9 mouse cellular contexts compared by ENCODE assay signal in genomic region chr6:128845319-128845979, GRCm38 (mm10). TPM values are rescaled to one million over a fixed set of nuclear protein-coding genes. Genes with fewer than 3 reads are reported as not detected.
DNase-seq lines count a peak whose midpoint lies in the region; ATAC-seq lines count a peak whose summit lies in the region.
"Had no signal": no experiment of that assay in that cellular context is flagged by ENCODE, and none has a peak within 500 bp of the region (broad histone marks: within the 10 kb centered on the region; RNA-seq: fewer than 3 reads in every experiment).

No protein-coding gene starts in this region.

- no peaks in the 10 kb centered on the region for H3K4me1 ChIP-seq in limb, embryonic 11.5 days (ENCODE audit: control insufficient read depth, insufficient read depth, low read length)
- H3K4me1 ChIP-seq in midbrain, embryonic 15.5 days = peaks cover 22% of the 10 kb centered on the region

- WGBS in limb, embryonic 11.5 days = 39% methylated on average over 7 of the region's 7 CpGs
- WGBS in midbrain, embryonic 15.5 days = 23% methylated on average over 7 of the region's 7 CpGs

- no peaks in the 10 kb centered on the region for H3K9me3 ChIP-seq in limb, embryonic 11.5 days (ENCODE audit: control insufficient read depth, low read length)
- H3K9me3 ChIP-seq in midbrain, embryonic 15.5 days = no peaks in the 10 kb centered on the region
- H3K9me3 ChIP-seq: embryonic facial prominence, embryonic 13.5 days had no signal

- intact Hi-C loops in gastrocnemius, postnatal 36 days (cut with DNase I) = loop anchor here (10.0 kb wide), 1 partner anchor 689 kb away; the partner anchor contains the start of gene Gabarapl1

- no peak overlapping the region for H3K27ac ChIP-seq in limb, embryonic 11.5 days (replicated peaks; ENCODE audit: low read depth, low read length)
- no peak overlapping the region for H3K27ac ChIP-seq in midbrain, embryonic 15.5 days
- H3K27ac ChIP-seq: embryonic facial prominence, embryonic 13.5 days had no signal

- no peak overlapping the region for H3K4me3 ChIP-seq in limb, embryonic 11.5 days (ENCODE audit: low read depth, low read length)
- H3K4me3 ChIP-seq in midbrain, embryonic 15.5 days = no peak overlapping the region
- H3K4me3 ChIP-seq: embryonic facial prominence, embryonic 13.5 days had no signal

- peak; percentile 58 for ATAC-seq in common myeloid progenitor, adult 5-6 weeks (replicated peaks; ENCODE audit: low read depth, poor library complexity, severe bottlenecking)
- peak; percentile 15; the same call in 1 of the 2 replicates for ATAC-seq in limb, embryonic 11.5 days (ENCODE audit: insufficient number of reproducible peaks, low FRiP score, low TSS enrichment, low read depth)
- ATAC-seq in midbrain, embryonic 15.5 days (replicated peaks) = no peak

- H3K36me3 ChIP-seq in limb, embryonic 11.5 days (ENCODE audit: control insufficient read depth, insufficient read depth, low read length) = no peaks in the 10 kb centered on the region
- no peaks in the 10 kb centered on the region for H3K36me3 ChIP-seq in midbrain, embryonic 15.5 days (replicated peaks)
- H3K36me3 ChIP-seq: embryonic facial prominence, embryonic 13.5 days had no signal

- H3K27me3 ChIP-seq in limb, embryonic 11.5 days (ENCODE audit: control insufficient read depth, insufficient read depth, low read length) = no peaks in the 10 kb centered on the region
- H3K27me3 ChIP-seq in midbrain, embryonic 15.5 days (replicated peaks) = no peaks in the 10 kb centered on the region
- H3K27me3 ChIP-seq: embryonic facial prominence, embryonic 13.5 days had no signal

- peak overlapping the region; percentile 15; the same call in 1 of the 2 replicates for H3K4me2 ChIP-seq in limb, embryonic 11.5 days (ENCODE audit: low read depth, severe bottlenecking)
- H3K4me2 ChIP-seq in midbrain, embryonic 15.5 days = peak overlapping the region; percentile 21
- H3K4me2 ChIP-seq: embryonic facial prominence, embryonic 13.5 days had no signal

- peak; percentile 82 for DNase-seq in urinary bladder, postnatal 14 days (ENCODE audit: low spot score)
- DNase-seq in urinary bladder, adult 2 months (ENCODE audit: low spot score) = no peak
- DNase-seq in gastrocnemius, postnatal 36 days = peak; percentile 79 to 87
- DNase-seq in kidney, adult 18-20 months = peak; percentile 90
- peak; percentile 96 for DNase-seq in limb, embryonic 11.5 days (ENCODE audit: low spot score)
- peak; percentile 72 to 87 for DNase-seq in spleen, adult 18-20 months

- no peak overlapping the region for H3K9ac ChIP-seq in limb, embryonic 11.5 days (ENCODE audit: low read length)
- no peak overlapping the region for H3K9ac ChIP-seq in midbrain, embryonic 15.5 days
- H3K9ac ChIP-seq: embryonic facial prominence, embryonic 13.5 days had no signal

RNA-seq across cellular contexts. Expression of gene Klrb1b, which starts 19.3 kb away (rescaled TPM):
- 0.92 and 0.93 TPM in 2 replicates for polyA plus RNA-seq in urinary bladder, adult 2 months (2012; rRNA removed)
- not detected in 2 replicates for total RNA-seq in common myeloid progenitor, adult 5-6 weeks (2017)
- total RNA-seq in gastrocnemius, postnatal 36 days (2021) = not detected
- not detected in 2 replicates for polyA plus RNA-seq in limb, embryonic 11.5 days (2014; fragmentation: Nextera tagmentation; extraction: Ambion mirVana)
- not detected in 2 replicates for polyA plus RNA-seq in midbrain, embryonic 15.5 days (2015; fragmentation: Nextera tagmentation; extraction: Ambion mirVana)
- polyA plus RNA-seq: embryonic facial prominence, embryonic 13.5 days had no signal

RNA-seq across cellular contexts. Expression of gene Gm44511, which starts 19.3 kb away (rescaled TPM):
- polyA plus RNA-seq in urinary bladder, adult 2 months (2012; rRNA removed) = 0.23 and 0.43 TPM in 2 replicates
- total RNA-seq in common myeloid progenitor, adult 5-6 weeks (2017) = 1.5 and 2.0 TPM in 2 replicates
- total RNA-seq in gastrocnemius, postnatal 36 days (2021) = not detected
- polyA plus RNA-seq in limb, embryonic 11.5 days (2014; fragmentation: Nextera tagmentation; extraction: Ambion mirVana) = not detected in 2 replicates
- polyA plus RNA-seq in midbrain, embryonic 15.5 days (2015; fragmentation: Nextera tagmentation; extraction: Ambion mirVana) = not detected in 2 replicates
- polyA plus RNA-seq: embryonic facial prominence, embryonic 13.5 days had no signal

RNA-seq across cellular contexts. Expression of gene Clec2i, which starts 41.9 kb away (rescaled TPM):
- polyA plus RNA-seq in urinary bladder, adult 2 months (2012; rRNA removed) = 0.86 and 1.0 TPM in 2 replicates
- total RNA-seq in common myeloid progenitor, adult 5-6 weeks (2017) = 8.0 and 8.1 TPM in 2 replicates
- under 1 TPM in 1 of 2 experiments, not detected in 1; 0.18 TPM for total RNA-seq in gastrocnemius, postnatal 36 days (2021)
- not detected in 2 replicates for polyA plus RNA-seq in limb, embryonic 11.5 days (2014; fragmentation: Nextera tagmentation; extraction: Ambion mirVana)
- 0.06 TPM in 1 of 2 replicates, not detected in the other for polyA plus RNA-seq in midbrain, embryonic 15.5 days (2015; fragmentation: Nextera tagmentation; extraction: Ambion mirVana)

RNA-seq across cellular contexts. Expression of gene BC035044, which starts 45.5 kb away (rescaled TPM):
- 3.2 and 3.4 TPM in 2 replicates for polyA plus RNA-seq in urinary bladder, adult 2 months (2012; rRNA removed)
- total RNA-seq in common myeloid progenitor, adult 5-6 weeks (2017) = 213 and 215 TPM in 2 replicates
- not detected for total RNA-seq in gastrocnemius, postnatal 36 days (2021)
- 0.58 and 0.96 TPM in 2 replicates for polyA plus RNA-seq in limb, embryonic 11.5 days (2014; fragmentation: Nextera tagmentation; extraction: Ambion mirVana)
- polyA plus RNA-seq in midbrain, embryonic 15.5 days (2015; fragmentation: Nextera tagmentation; extraction: Ambion mirVana) = 0.51 and 0.62 TPM in 2 replicates

RNA-seq across cellular contexts. Expression of gene Klrb1c, which starts 56.4 kb away (rescaled TPM):
- polyA plus RNA-seq in urinary bladder, adult 2 months (2012; rRNA removed) = 1.1 TPM in 2 replicates
- 0.44 and 0.59 TPM in 2 replicates for total RNA-seq in common myeloid progenitor, adult 5-6 weeks (2017)
- total RNA-seq in gastrocnemius, postnatal 36 days (2021) = not detected
- not detected in 2 replicates for polyA plus RNA-seq in limb, embryonic 11.5 days (2014; fragmentation: Nextera tagmentation; extraction: Ambion mirVana)
- polyA plus RNA-seq in midbrain, embryonic 15.5 days (2015; fragmentation: Nextera tagmentation; extraction: Ambion mirVana) = 0.12 and 0.13 TPM in 2 replicates
- polyA plus RNA-seq: embryonic facial prominence, embryonic 13.5 days had no signal
